In genomic region chr1:66871591-66871990, GRCm38 (mm10) we compare ENCODE assay signal across 8 mouse cellular contexts. TPM values are rescaled to one million over a fixed set of nuclear protein-coding genes. Genes with fewer than 3 reads are reported as not detected.
A peak's percentile ranks its signal among the peaks of the same experiment; 100 is the strongest.
DNase-seq lines count a peak whose midpoint lies in the region; ATAC-seq and TF ChIP-seq lines count a peak whose summit lies in the region.

No protein-coding gene starts in this region.

- no peak overlapping the region for H3K4me2 ChIP-seq in liver, postnatal 0 days (ENCODE audit: low read depth, low read length)
- H3K4me2 ChIP-seq in liver, embryonic 11.5 days = no peak overlapping the region
- H3K4me2 ChIP-seq in lung, postnatal 0 days (replicated peaks; ENCODE audit: low read depth, low read length) = no peak overlapping the region
- no peak overlapping the region for H3K4me2 ChIP-seq in intestine, embryonic 16.5 days (ENCODE audit: low read depth, low read length)

- intact Hi-C loops in heart, adult 2 months (cut with DNase I) = no loop called here

- DNase-seq in cerebellum, postnatal 14 days = peak; percentile 9 to 16
- no peak for DNase-seq in cerebellum, postnatal 25 days
- no peak for DNase-seq in liver, postnatal 0 days
- DNase-seq in liver, embryonic 11.5 days (ENCODE audit: low spot score) = no peak
- peak; percentile 61 to 75 for DNase-seq in heart, adult 2 months
- DNase-seq in lung, postnatal 0 days (ENCODE audit: low spot score) = peak; percentile 52

- H3K36me3 ChIP-seq in liver, postnatal 0 days (replicated peaks; ENCODE audit: insufficient read depth, low read length) = no peaks in the 10 kb centered on the region
- H3K36me3 ChIP-seq in liver, embryonic 11.5 days (ENCODE audit: control insufficient read depth, insufficient read depth, low read length) = no peaks in the 10 kb centered on the region
- no peaks in the 10 kb centered on the region for H3K36me3 ChIP-seq in heart, adult 2 months (ENCODE audit: control insufficient read depth, insufficient read depth, low read length)
- H3K36me3 ChIP-seq in lung, postnatal 0 days (ENCODE audit: insufficient read depth, low read length) = no peaks in the 10 kb centered on the region
- H3K36me3 ChIP-seq in intestine, embryonic 16.5 days (ENCODE audit: control insufficient read depth, insufficient read depth, low read length) = no peaks in the 10 kb centered on the region

- no peak for ATAC-seq in liver, postnatal 0 days
- no peak for ATAC-seq in liver, embryonic 11.5 days (replicated peaks; ENCODE audit: low FRiP score)
- peak; percentile 43; the same call in 1 of the 2 replicates for ATAC-seq in lung, postnatal 0 days
- ATAC-seq in intestine, embryonic 16.5 days = no peak
- no peak for ATAC-seq in monocyte, adult 5-6 weeks (replicated peaks; ENCODE audit: insufficient number of reproducible peaks, low FRiP score, low TSS enrichment, poor library complexity, severe bottlenecking)

- 67% methylated on average over 7 of the region's 7 CpGs for WGBS in liver, postnatal 0 days (ENCODE audit: insufficient replicate concordance)
- WGBS in liver, embryonic 11.5 days = 86% methylated on average over 7 of the region's 7 CpGs
- 38% methylated on average over 7 of the region's 7 CpGs for WGBS in heart, adult 2 months
- WGBS in lung, postnatal 0 days = 25% methylated on average over 7 of the region's 7 CpGs
- WGBS in intestine, embryonic 16.5 days = 63% methylated on average over 7 of the region's 7 CpGs

- H3K4me3 ChIP-seq in liver, postnatal 0 days (ENCODE audit: low read depth, low read length) = no peak overlapping the region
- no peak overlapping the region for H3K4me3 ChIP-seq in liver, embryonic 11.5 days (ENCODE audit: low read depth, low read length)
- no peak overlapping the region for H3K4me3 ChIP-seq in heart, adult 2 months
- H3K4me3 ChIP-seq in lung, postnatal 0 days (ENCODE audit: low read depth, low read length) = no peak overlapping the region
- no peak overlapping the region for H3K4me3 ChIP-seq in intestine, embryonic 16.5 days (ENCODE audit: low read length)

- peaks cover 3% of the 10 kb centered on the region; the same call in 1 of the 2 replicates for H3K4me1 ChIP-seq in liver, postnatal 0 days (ENCODE audit: insufficient read depth)
- no peaks in the 10 kb centered on the region for H3K4me1 ChIP-seq in liver, embryonic 11.5 days (replicated peaks; ENCODE audit: control insufficient read depth, insufficient read depth, low read length)
- no peaks in the 10 kb centered on the region; the same call in 1 of the 2 replicates for H3K4me1 ChIP-seq in heart, adult 2 months (ENCODE audit: control insufficient read depth, insufficient read depth, low read length)
- H3K4me1 ChIP-seq in lung, postnatal 0 days (ENCODE audit: insufficient read depth, low read depth, low read length) = no peaks in the 10 kb centered on the region; the same call in 1 of the 2 replicates
- H3K4me1 ChIP-seq in intestine, embryonic 16.5 days (ENCODE audit: control insufficient read depth, insufficient read depth, low read length) = no peaks in the 10 kb centered on the region; the same call in 1 of the 2 replicates

- H3K9ac ChIP-seq in liver, postnatal 0 days (replicated peaks) = no peak overlapping the region
- no peak overlapping the region for H3K9ac ChIP-seq in liver, embryonic 11.5 days (ENCODE audit: low read depth, low read length)
- H3K9ac ChIP-seq in heart, adult 2 months (ENCODE audit: low read depth, low read length) = no peak overlapping the region
- H3K9ac ChIP-seq in lung, postnatal 0 days (replicated peaks; ENCODE audit: low read depth) = no peak overlapping the region
- no peak overlapping the region for H3K9ac ChIP-seq in intestine, embryonic 16.5 days (ENCODE audit: low read depth, low read length)

- TF ChIP-seq EP300 in liver, postnatal 0 days (IDR thresholded peaks at IDR 0.05; ENCODE audit: low read depth) = no peak
- no peak for TF ChIP-seq EP300 in heart, adult 2 months (IDR thresholded peaks at IDR 0.05; ENCODE audit: insufficient read depth, low read depth, low read length)
- no peak for TF ChIP-seq EP300 in lung, postnatal 0 days (IDR thresholded peaks at IDR 0.05)

- no peaks in the 10 kb centered on the region for H3K79me2 ChIP-seq in heart, adult 2 months (replicated peaks; ENCODE audit: control insufficient read depth, insufficient read depth, low read length)

- TF ChIP-seq POLR2A in heart, adult 2 months (IDR thresholded peaks at IDR 0.05; ENCODE audit: insufficient read depth, low read depth, low read length) = no peak

- TF ChIP-seq CTCF in liver, postnatal 0 days (IDR thresholded peaks at IDR 0.05; ENCODE audit: low read depth) = no peak
- TF ChIP-seq CTCF in heart, adult 2 months (IDR thresholded peaks at IDR 0.05) = no peak
- no peak for TF ChIP-seq CTCF in lung, postnatal 0 days (IDR thresholded peaks at IDR 0.05)

- peak overlapping the region; percentile 29; the same call in 1 of the 2 replicates for H3K27ac ChIP-seq in liver, postnatal 0 days (ENCODE audit: low read depth)
- H3K27ac ChIP-seq in liver, embryonic 11.5 days (ENCODE audit: low read depth, low read length) = no peak overlapping the region
- H3K27ac ChIP-seq in heart, adult 2 months = peak overlapping the region; percentile 63
- no peak overlapping the region for H3K27ac ChIP-seq in lung, postnatal 0 days (ENCODE audit: low read length)
- H3K27ac ChIP-seq in intestine, embryonic 16.5 days (ENCODE audit: low read length) = no peak overlapping the region

- H3K9me3 ChIP-seq in liver, postnatal 0 days (ENCODE audit: low read length) = no peaks in the 10 kb centered on the region
- no peaks in the 10 kb centered on the region for H3K9me3 ChIP-seq in liver, embryonic 11.5 days (ENCODE audit: control insufficient read depth, low read length)
- no peaks in the 10 kb centered on the region for H3K9me3 ChIP-seq in lung, postnatal 0 days (ENCODE audit: low read length)
- no peaks in the 10 kb centered on the region for H3K9me3 ChIP-seq in intestine, embryonic 16.5 days (ENCODE audit: control insufficient read depth, low read length)

- no peaks in the 10 kb centered on the region for H3K27me3 ChIP-seq in liver, postnatal 0 days (ENCODE audit: insufficient read depth, low read length)
- H3K27me3 ChIP-seq in liver, embryonic 11.5 days (replicated peaks; ENCODE audit: control insufficient read depth, insufficient read depth, low read length) = no peaks in the 10 kb centered on the region
- H3K27me3 ChIP-seq in heart, adult 2 months (ENCODE audit: control insufficient read depth, insufficient read depth, low read length) = no peaks in the 10 kb centered on the region
- no peaks in the 10 kb centered on the region for H3K27me3 ChIP-seq in lung, postnatal 0 days (replicated peaks; ENCODE audit: insufficient read depth, low read length)
- H3K27me3 ChIP-seq in intestine, embryonic 16.5 days (replicated peaks; ENCODE audit: control insufficient read depth, insufficient read depth, low read length) = no peaks in the 10 kb centered on the region

RNA-seq across cellular contexts. Expression of gene Acadl, which starts 8.5 kb away (rescaled TPM):
- 380 and 392 TPM in 2 replicates for polyA plus RNA-seq in liver, postnatal 0 days (2015; fragmentation: Nextera tagmentation; extraction: Ambion mirVana)
- polyA plus RNA-seq in liver, embryonic 11.5 days (2014; fragmentation: Nextera tagmentation; extraction: Ambion mirVana) = 105 and 107 TPM in 2 replicates
- total RNA-seq in heart, adult 2 months (2021) = 1,000 to 10,000 TPM; 1,007 to 1,201 TPM
- 327 and 489 TPM in 2 replicates for polyA plus RNA-seq in heart, adult 2 months (2012; rRNA removed)
- polyA plus RNA-seq in lung, postnatal 0 days (2015; fragmentation: Nextera tagmentation; extraction: Ambion mirVana) = 217 and 230 TPM in 2 replicates
- 309 and 355 TPM in 2 replicates for polyA plus RNA-seq in intestine, embryonic 16.5 days (2015; fragmentation: Nextera tagmentation; extraction: Ambion mirVana)
- total RNA-seq in monocyte, adult 5-6 weeks (2017) = 28.7 to 44.7 TPM (median 42.2 TPM) in 3 replicates

RNA-seq across cellular contexts. Expression of gene Kansl1l, which starts 54.2 kb away (rescaled TPM):
- polyA plus RNA-seq in liver, postnatal 0 days (2015; fragmentation: Nextera tagmentation; extraction: Ambion mirVana) = 4.5 and 4.8 TPM in 2 replicates
- polyA plus RNA-seq in liver, embryonic 11.5 days (2014; fragmentation: Nextera tagmentation; extraction: Ambion mirVana) = 4.7 and 5.4 TPM in 2 replicates
- 10 to 100 TPM; 22.9 to 23.4 TPM for total RNA-seq in heart, adult 2 months (2021)
- 5.1 and 9.5 TPM in 2 replicates for polyA plus RNA-seq in heart, adult 2 months (2012; rRNA removed)
- 11.2 and 13.1 TPM in 2 replicates for polyA plus RNA-seq in lung, postnatal 0 days (2015; fragmentation: Nextera tagmentation; extraction: Ambion mirVana)
- 8.8 and 9.7 TPM in 2 replicates for polyA plus RNA-seq in intestine, embryonic 16.5 days (2015; fragmentation: Nextera tagmentation; extraction: Ambion mirVana)
- 15.6 to 25.1 TPM (median 23.7 TPM) in 3 replicates for total RNA-seq in monocyte, adult 5-6 weeks (2017)

Comparison
In these comparisons a context has a peak if more than half of its experiments do, and no peak if none do; other contexts are left out.
1. DNase-seq: peak in cerebellum, postnatal 14 days (2 of 2), heart, adult 2 months (2 of 2) and lung, postnatal 0 days (single experiment); none in cerebellum, postnatal 25 days (0 of 2), liver, postnatal 0 days (single experiment) and liver, embryonic 11.5 days (single experiment).
2. H3K27ac ChIP-seq: peak in liver, postnatal 0 days (single experiment) and heart, adult 2 months (single experiment); none in liver, embryonic 11.5 days (single experiment), lung, postnatal 0 days (single experiment) and intestine, embryonic 16.5 days (single experiment).